Mouse (Mus musculus) neural tube, embryonic 14.5 days (tissue): ENCODE measurements around the gene Akp3. TPM values are rescaled to one million over a fixed set of nuclear protein-coding genes. Genes with fewer than 3 reads are reported as not detected.

Source experiments
- polyA plus RNA-seq: library from polyadenylated mRNA; unstranded; fragments of >200 nt; fragmentation: Nextera tagmentation; extraction: Ambion mirVana; gene quantifications from 2 replicates; pipeline ENCODE4 v1.2.1, GENCODE M21; 2014

Akp3 gene
- polyA plus RNA-seq, 1 experiment from 2014 or later: not detected

Other genes starting within 250 kb of the Akp3 start
- gene Alppl2, start 35.0 kb upstream of the Akp3 start, polyA plus RNA-seq: not detected in 2 replicates
- not detected in 2 replicates for gene Alpi, start 23.4 kb upstream of the Akp3 start, polyA plus RNA-seq
- gene Ecel1, start 31.5 kb downstream of the Akp3 start, polyA plus RNA-seq: 60.2 and 64.9 TPM in 2 replicates
- 0.46 and 6.1 TPM in 2 replicates for gene Prss56, start 58.3 kb downstream of the Akp3 start, polyA plus RNA-seq
- not detected in 2 replicates for gene Chrnd, start 65.6 kb downstream of the Akp3 start, polyA plus RNA-seq
- not detected in 2 replicates for gene Chrng, start 79.7 kb downstream of the Akp3 start, polyA plus RNA-seq
- 68.7 and 90.7 TPM in 2 replicates for gene Eif4e2, start 88.9 kb downstream of the Akp3 start, polyA plus RNA-seq
- 1.2 and 1.9 TPM in 2 replicates for gene Efhd1, start 139.4 kb downstream of the Akp3 start, polyA plus RNA-seq
- 76.4 and 77.0 TPM in 2 replicates for gene Gigyf2, start 202.0 kb downstream of the Akp3 start, polyA plus RNA-seq